Mouse (Mus musculus): ENCODE measurements around the gene Plau. TPM values are rescaled to one million over a fixed set of nuclear protein-coding genes. Genes with fewer than 3 reads are reported as not detected.

Gene Plau
- polyA plus RNA-seq, 1 experiment, result 75.9 TPM

GRCm38 (mm10) chr14:20793758-20794531 lies 42.5 kb upstream of the Plau start, which contains the start of gene Camk2g:
Camk2g (minus strand) TSS chr14:20794088.
- Histone ChIP-seq H3K4me3 (ENCODE audit: insufficient read depth, low read length) (peak within 1 kb of the TSS; percentile 77), H3K27ac (ENCODE audit: insufficient read depth, low read length) (peak within 1 kb of the TSS; percentile 83), H3K4me1 (ENCODE audit: control insufficient read depth, insufficient read depth, low read length) (peaks cover 7% of the 10 kb centered on the region)
- peak; percentile 80 for TF ChIP-seq POLR2A (IDR thresholded peaks at IDR 0.05; ENCODE audit: low read depth, low read length)
- no peak for TF ChIP-seq CTCF (IDR thresholded peaks at IDR 0.05; ENCODE audit: borderline replicate concordance, insufficient read depth, low read length)

GRCm38 (mm10) chr14:20794589-20794988 lies 41.9 kb upstream of the Plau start:
- H3K27ac ChIP-seq (ENCODE audit: insufficient read depth, low read length), result peak overlapping the region; percentile 83
- H3K4me3 ChIP-seq (ENCODE audit: insufficient read depth, low read length), result peak overlapping the region; percentile 77
- H3K4me1 ChIP-seq (ENCODE audit: control insufficient read depth, insufficient read depth, low read length), result peaks cover 7% of the 10 kb centered on the region
- TF ChIP-seq POLR2A (IDR thresholded peaks at IDR 0.05; ENCODE audit: low read depth, low read length) (peak; percentile 34), CTCF (IDR thresholded peaks at IDR 0.05; ENCODE audit: borderline replicate concordance, insufficient read depth, low read length) (no peak)

GRCm38 (mm10) chr14:20795423-20796152 lies 40.9 kb upstream of the Plau start:
- no peak for TF ChIP-seq CTCF (IDR thresholded peaks at IDR 0.05; ENCODE audit: borderline replicate concordance, insufficient read depth, low read length)
- TF ChIP-seq POLR2A (IDR thresholded peaks at IDR 0.05; ENCODE audit: low read depth, low read length), result peak; percentile 33; the same call in 1 of the 2 replicates
- no peak overlapping the region; the same call in 1 of the 2 replicates for H3K4me3 ChIP-seq (ENCODE audit: insufficient read depth, low read length)
- peak overlapping the region; percentile 16; the same call in 1 of the 2 replicates for H3K27ac ChIP-seq (ENCODE audit: insufficient read depth, low read length)
- H3K4me1 ChIP-seq (ENCODE audit: control insufficient read depth, insufficient read depth, low read length), result peaks cover 5% of the 10 kb centered on the region

GRCm38 (mm10) chr14:20796170-20796569 lies 40.3 kb upstream of the Plau start:
- no peak overlapping the region for H3K4me3 ChIP-seq (ENCODE audit: insufficient read depth, low read length)
- peaks cover 5% of the 10 kb centered on the region for H3K4me1 ChIP-seq (ENCODE audit: control insufficient read depth, insufficient read depth, low read length)
- TF ChIP-seq POLR2A (IDR thresholded peaks at IDR 0.05; ENCODE audit: low read depth, low read length) (0 out of 2 replicates have a peak, but pooled peaks have one; percentile 24), CTCF (IDR thresholded peaks at IDR 0.05; ENCODE audit: borderline replicate concordance, insufficient read depth, low read length) (no peak)
- H3K27ac ChIP-seq (ENCODE audit: insufficient read depth, low read length), result peak overlapping the region; percentile 16; the same call in 1 of the 2 replicates

- Histone ChIP-seq H3K27ac (ENCODE audit: insufficient read depth, low read length) (no peak overlapping the region), H3K4me3 (ENCODE audit: insufficient read depth, low read length) (no peak overlapping the region), H3K4me1 (ENCODE audit: control insufficient read depth, insufficient read depth, low read length) (peaks cover 5% of the 10 kb centered on the region)
- TF ChIP-seq CTCF (IDR thresholded peaks at IDR 0.05; ENCODE audit: borderline replicate concordance, insufficient read depth, low read length) (no peak), POLR2A (IDR thresholded peaks at IDR 0.05; ENCODE audit: low read depth, low read length) (no peak)
Measured at GRCm38 (mm10) chr14:20796643-20797042, 39.8 kb upstream of the Plau start.

GRCm38 (mm10) chr14:20798300-20798699 lies 38.2 kb upstream of the Plau start:
- H3K27ac ChIP-seq (ENCODE audit: insufficient read depth, low read length), result no peak overlapping the region

GRCm38 (mm10) chr14:20798761-20799160 lies 37.7 kb upstream of the Plau start:
- H3K27ac ChIP-seq (ENCODE audit: insufficient read depth, low read length), result no peak overlapping the region
- peaks cover 5% of the 10 kb centered on the region for H3K4me1 ChIP-seq (ENCODE audit: control insufficient read depth, insufficient read depth, low read length)
- H3K4me3 ChIP-seq (ENCODE audit: insufficient read depth, low read length), result no peak overlapping the region
- TF ChIP-seq CTCF (IDR thresholded peaks at IDR 0.05; ENCODE audit: borderline replicate concordance, insufficient read depth, low read length) (peak; percentile 88), POLR2A (IDR thresholded peaks at IDR 0.05; ENCODE audit: low read depth, low read length) (no peak)

More at GRCm38 (mm10) chr14:20798300-20798699, 38.2 kb upstream of the Plau start:
- TF ChIP-seq POLR2A (IDR thresholded peaks at IDR 0.05; ENCODE audit: low read depth, low read length), result no peak
- no peak for TF ChIP-seq CTCF (IDR thresholded peaks at IDR 0.05; ENCODE audit: borderline replicate concordance, insufficient read depth, low read length)
- H3K4me1 ChIP-seq (ENCODE audit: control insufficient read depth, insufficient read depth, low read length), result peaks cover 5% of the 10 kb centered on the region
- H3K4me3 ChIP-seq (ENCODE audit: insufficient read depth, low read length), result no peak overlapping the region

- no peak overlapping the region for H3K4me3 ChIP-seq (ENCODE audit: insufficient read depth, low read length)
- peaks cover 7% of the 10 kb centered on the region for H3K4me1 ChIP-seq (ENCODE audit: control insufficient read depth, insufficient read depth, low read length)
- TF ChIP-seq CTCF (IDR thresholded peaks at IDR 0.05; ENCODE audit: borderline replicate concordance, insufficient read depth, low read length), result no peak
- no peak for TF ChIP-seq POLR2A (IDR thresholded peaks at IDR 0.05; ENCODE audit: low read depth, low read length)
- no peak overlapping the region for H3K27ac ChIP-seq (ENCODE audit: insufficient read depth, low read length)
Measured at GRCm38 (mm10) chr14:20802926-20803605, 33.4 kb upstream of the Plau start.

GRCm38 (mm10) chr14:20803606-20803938 lies 32.9 kb upstream of the Plau start:
- H3K4me1 ChIP-seq (ENCODE audit: control insufficient read depth, insufficient read depth, low read length), result peaks cover 7% of the 10 kb centered on the region
- no peak overlapping the region for H3K27ac ChIP-seq (ENCODE audit: insufficient read depth, low read length)
- TF ChIP-seq CTCF (IDR thresholded peaks at IDR 0.05; ENCODE audit: borderline replicate concordance, insufficient read depth, low read length) (peak; percentile 79), POLR2A (IDR thresholded peaks at IDR 0.05; ENCODE audit: low read depth, low read length) (no peak)
- H3K4me3 ChIP-seq (ENCODE audit: insufficient read depth, low read length), result no peak overlapping the region
